Mouse (Mus musculus) testis, adult 2 months (tissue): ENCODE data around the gene Abhd17a. TPM values are rescaled to one million over a fixed set of nuclear protein-coding genes. Genes with fewer than 3 reads are reported as not detected.
A peak's percentile ranks its signal among the peaks of the same experiment; 100 is the strongest.
"Not testable (repeated sequence)": the region's sequence is repeated elsewhere in the genome, so short reads cannot be mapped to it uniquely, and the experiment has no call there.

Experiments
- H3K27ac ChIP-seq: fragments of 200-500 bp; 2 replicates; pipeline ENCODE4 v1.5.1; 2012; ENCODE audit warnings: low read depth, low read length; ENCODE audit not compliant: control insufficient read depth, insufficient read depth
- H3K27me3 ChIP-seq: fragments of 200-500 bp; 2 replicates; pipeline ENCODE4 v1.6.1; 2012; ENCODE audit warnings: mild to moderate bottlenecking, low read length, moderate library complexity; ENCODE audit not compliant: control insufficient read depth, insufficient read depth
- H3K36me3 ChIP-seq: fragments of 200-500 bp; 2 replicates; pipeline ENCODE4 v1.6.1; 2012; ENCODE audit warnings: mild to moderate bottlenecking, low read length; ENCODE audit not compliant: control insufficient read depth, insufficient read depth
- H3K4me1 ChIP-seq: fragments of 200-500 bp; 2 replicates; pipeline ENCODE4 v1.6.1; 2012; ENCODE audit warnings: low read length; ENCODE audit not compliant: control insufficient read depth, insufficient read depth
- H3K4me3 ChIP-seq: fragments of 200-500 bp; 2 replicates; pipeline ENCODE4 v1.5.1; 2012; ENCODE audit warnings: low read depth, mild to moderate bottlenecking, low read length, moderate library complexity, mixed read lengths; ENCODE audit not compliant: control insufficient read depth
- CTCF ChIP-seq: fragments of 200-500 bp; IDR thresholded peaks from 2 replicates; pipeline ENCODE4 v1.5.1; 2012; ENCODE audit warnings: low read depth, mild to moderate bottlenecking, inconsistent platforms, low read length, moderate library complexity; ENCODE audit not compliant: control insufficient read depth, insufficient read depth, insufficient replicate concordance
- POLR2A ChIP-seq: fragments of 200-500 bp; IDR thresholded peaks from 2 replicates; pipeline ENCODE4 v1.6.1; 2012; ENCODE audit warnings: low read depth, mild to moderate bottlenecking, inconsistent platforms, low read length, moderate library complexity; ENCODE audit not compliant: control insufficient read depth
- polyA plus RNA-seq: library from polyadenylated mRNA; depleted of rRNA; stranded (reverse); fragments of >200 nt; gene quantifications from 2 replicates; pipeline ENCODE4 v1.2.3, GENCODE M21; 2012

Gene Abhd17a
- polyA plus RNA-seq, 1 experiment, result 246 TPM

- no peak overlapping the region for H3K27ac ChIP-seq
- H3K4me3 ChIP-seq, result no peak overlapping the region
- H3K36me3 ChIP-seq, result no peaks in the 10 kb centered on the region; the same call in 1 of the 2 replicates
- no peak for TF ChIP-seq CTCF
- TF ChIP-seq POLR2A, result no peak
- H3K27me3 ChIP-seq, result no peaks in the 10 kb centered on the region
- H3K4me1 ChIP-seq, result peaks cover 10% of the 10 kb centered on the region
Observed at GRCm38 (mm10) chr10:80608435-80608834, 18.3 kb upstream of the Abhd17a start.

- Histone ChIP-seq H3K4me3 (no peak overlapping the region), H3K36me3 (no peaks in the 10 kb centered on the region; the same call in 1 of the 2 replicates), H3K27me3 (no peaks in the 10 kb centered on the region), H3K27ac (no peak overlapping the region), H3K4me1 (peaks cover 12% of the 10 kb centered on the region)
- TF ChIP-seq POLR2A (no peak), CTCF (no peak)
Observed at GRCm38 (mm10) chr10:80606737-80607350, 16.7 kb upstream of the Abhd17a start.

GRCm38 (mm10) chr10:80606306-80606705 is 16.2 kb upstream of the Abhd17a start:
- no peak overlapping the region for H3K27ac ChIP-seq
- H3K4me1 ChIP-seq, result peaks cover 12% of the 10 kb centered on the region
- no peak for TF ChIP-seq POLR2A
- no peak for TF ChIP-seq CTCF
- no peaks in the 10 kb centered on the region for H3K27me3 ChIP-seq
- H3K36me3 ChIP-seq, result no peaks in the 10 kb centered on the region; the same call in 1 of the 2 replicates
- H3K4me3 ChIP-seq, result no peak overlapping the region

- H3K27me3 ChIP-seq, H3K36me3 ChIP-seq, H3K4me3 ChIP-seq, H3K27ac ChIP-seq: not testable (repeated sequence)
- peaks cover 12% of the 10 kb centered on the region for H3K4me1 ChIP-seq
Observed at GRCm38 (mm10) chr10:80605721-80606120, 15.6 kb upstream of the Abhd17a start, which contains the start of gene Gm49322. TSS of gene Gm49322 (plus strand) at chr10:80606021.

DNA sequence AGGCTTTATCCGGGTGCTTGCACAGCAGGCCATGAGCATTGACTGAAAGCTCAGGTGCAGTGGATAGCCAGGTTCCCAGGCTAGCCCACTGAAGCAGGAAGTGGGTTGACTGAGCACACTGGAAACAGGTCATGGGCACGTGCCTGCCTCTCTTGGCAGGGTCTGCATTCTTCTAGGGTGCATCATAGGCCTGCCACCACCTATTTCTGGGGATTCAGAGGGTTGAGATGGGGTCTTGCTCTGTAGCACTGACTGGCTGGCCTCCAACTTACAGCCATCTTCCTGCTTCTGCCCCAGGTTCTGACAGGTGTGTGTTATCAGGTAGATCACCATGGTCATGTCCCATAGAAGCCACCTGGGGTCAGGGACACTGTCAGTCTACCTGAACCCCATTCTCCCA is 14.8 kb upstream of the Abhd17a start:
- H3K36me3 ChIP-seq, result no peaks in the 10 kb centered on the region; the same call in 1 of the 2 replicates
- no peak overlapping the region for H3K4me3 ChIP-seq
- H3K27ac ChIP-seq, result no peak overlapping the region
- peaks cover 12% of the 10 kb centered on the region for H3K4me1 ChIP-seq
- TF ChIP-seq CTCF, result no peak
- TF ChIP-seq POLR2A, result no peak
- H3K27me3 ChIP-seq, result no peaks in the 10 kb centered on the region

DNA sequence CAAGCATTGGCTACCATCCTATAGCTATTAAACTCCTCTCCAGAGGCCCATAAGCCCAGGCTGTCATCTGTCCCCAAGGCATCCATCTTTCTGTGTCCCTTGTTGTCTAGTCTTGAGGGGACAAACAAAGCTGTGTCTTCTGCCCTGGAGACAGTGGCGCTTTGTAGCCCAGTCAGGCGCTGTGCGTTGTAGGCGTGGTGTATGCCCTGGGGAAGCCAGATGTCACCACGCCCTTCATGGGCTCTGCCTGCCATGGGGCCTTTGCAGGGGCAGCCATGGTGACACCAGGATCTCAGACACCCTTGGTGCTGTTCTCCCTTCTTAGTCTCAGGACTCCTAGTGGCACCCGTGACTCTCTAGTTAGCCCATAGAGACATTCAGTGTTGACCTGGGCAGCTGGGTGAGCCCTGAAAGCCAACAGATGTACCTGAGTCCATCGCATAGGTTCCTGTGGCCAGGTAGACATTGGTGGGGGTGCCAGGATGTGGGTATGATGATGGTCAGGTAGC is 13.9 kb upstream of the Abhd17a start:
- no peak for TF ChIP-seq CTCF
- TF ChIP-seq POLR2A, result no peak
- H3K27ac ChIP-seq, result no peak overlapping the region

GRCm38 (mm10) chr10:80603364-80603763 is 13.2 kb upstream of the Abhd17a start:
- TF ChIP-seq CTCF, result no peak
- TF ChIP-seq POLR2A, result no peak
- Histone ChIP-seq H3K27ac (peak overlapping the region; percentile 98), H3K27me3 (no peaks in the 10 kb centered on the region), H3K36me3 (no peaks in the 10 kb centered on the region), H3K4me3 (peak overlapping the region; percentile 98), H3K4me1 (peaks cover 12% of the 10 kb centered on the region)

More for the DNA sequence above, 13.9 kb upstream of the Abhd17a start:
- no peaks in the 10 kb centered on the region; the same call in 1 of the 2 replicates for H3K36me3 ChIP-seq
- H3K4me3 ChIP-seq, result peak overlapping the region; percentile 98
- peaks cover 12% of the 10 kb centered on the region for H3K4me1 ChIP-seq
- no peaks in the 10 kb centered on the region for H3K27me3 ChIP-seq

DNA sequence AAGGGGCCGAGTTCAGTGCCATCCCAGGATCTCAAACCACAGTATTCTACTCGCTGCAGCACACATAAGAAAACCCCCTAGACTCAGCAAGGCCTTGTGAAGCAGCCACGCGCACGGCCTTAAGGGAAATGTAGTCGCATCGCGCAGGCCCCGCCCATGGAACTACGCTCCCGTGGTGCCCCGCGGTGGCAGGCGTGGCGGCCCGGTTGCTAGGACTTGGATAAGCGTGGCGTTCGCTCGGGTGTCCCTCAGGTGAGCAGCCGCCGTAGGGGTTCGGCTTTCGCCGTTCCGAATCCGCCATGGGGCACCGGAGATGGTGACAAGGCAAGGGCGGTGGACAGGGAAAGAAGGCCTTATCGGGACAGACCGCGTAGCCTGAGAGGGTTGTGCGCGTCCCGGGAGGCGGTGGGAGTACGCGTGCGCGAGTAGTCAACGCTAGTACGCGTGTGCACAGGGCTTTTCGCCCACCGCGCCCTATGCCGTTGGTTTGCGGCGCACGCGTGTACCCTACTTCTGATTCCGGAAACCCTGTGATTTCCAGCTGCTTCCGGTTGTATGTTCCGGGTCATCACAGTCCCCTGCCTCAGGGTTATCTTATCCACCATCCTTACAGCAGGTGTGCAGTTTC is 12.7 kb upstream of the Abhd17a start, which contains the start of the genes Scamp4 and Adat3:
Scamp4 (plus strand) TSS at position 175 of the 628 bp plus-strand sequence.
Adat3 (plus strand) TSS at position 183 of the 628 bp plus-strand sequence.
- Histone ChIP-seq H3K36me3 (no peaks in the 10 kb centered on the region), H3K27ac (peak within 1 kb of the TSS; percentile 98), H3K4me1 (peaks cover 12% of the 10 kb centered on the region), H3K4me3 (peak within 1 kb of the TSS; percentile 98), H3K27me3 (no peaks in the 10 kb centered on the region)
- TF ChIP-seq CTCF, result no peak
- TF ChIP-seq POLR2A, result peak; percentile 93
